Mouse (Mus musculus) erythroblast, embryonic 14.5 days (primary cell): ENCODE results near the gene Pds5a. TPM values are rescaled to one million over a fixed set of nuclear protein-coding genes. Genes with fewer than 3 reads are reported as not detected.
"Not testable (repeated sequence)": the region's sequence is repeated elsewhere in the genome, so short reads cannot be mapped to it uniquely, and the experiment has no call there.

Experiments
- H3K27me3 ChIP-seq: 2 replicates; pipeline ENCODE4 v1.6.1; 2012; ENCODE audit warnings: inconsistent platforms; ENCODE audit not compliant: control insufficient read depth
- H3K36me3 ChIP-seq: 2 replicates; pipeline ENCODE4 v1.6.1; 2012; ENCODE audit warnings: mild to moderate bottlenecking, inconsistent platforms; ENCODE audit not compliant: control insufficient read depth
- H3K4me1 ChIP-seq: 2 replicates; pipeline ENCODE4 v1.6.1; 2012; ENCODE audit warnings: inconsistent platforms; ENCODE audit not compliant: control insufficient read depth
- H3K4me3 ChIP-seq: replicated peaks from 2 replicates; pipeline ENCODE3; 2012; ENCODE audit warnings: moderate library complexity, mild to moderate bottlenecking, inconsistent platforms
- H3K9me3 ChIP-seq: 2 replicates; pipeline ENCODE4 v1.6.1; 2012; ENCODE audit warnings: low read length, inconsistent platforms, mixed read lengths; ENCODE audit not compliant: control insufficient read depth
- GATA1 ChIP-seq: IDR thresholded peaks from 2 replicates; pipeline ENCODE4 v1.6.1; 2012; ENCODE audit warnings: low read length, inconsistent platforms, mixed read lengths
- TAL1 ChIP-seq: IDR thresholded peaks from 3 replicates; pipeline ENCODE4 v1.6.1; 2012; ENCODE audit warnings: low read length, inconsistent platforms, mixed read lengths
- polyA plus RNA-seq: library from polyadenylated mRNA; stranded (reverse); fragments of >175 nt; gene quantifications from 2 replicates; pipeline ENCODE4 v1.2.3, GENCODE M21; 2012

The Pds5a gene
- polyA plus RNA-seq, 1 experiment, result 0.54 TPM

GRCm38 (mm10) chr5:65699146-65699545 lies 1.1 kb upstream of the Pds5a start:
- TF ChIP-seq TAL1, result no peak
- TF ChIP-seq GATA1, result no peak
- peaks cover 48% of the 10 kb centered on the region for H3K4me1 ChIP-seq
- 0 out of 2 replicates have a peak, but pooled peaks cover 5% of the 10 kb centered on the region for H3K27me3 ChIP-seq
- peak overlapping the region; percentile 96 for H3K4me3 ChIP-seq
- peaks cover 23% of the 10 kb centered on the region for H3K36me3 ChIP-seq
- H3K9me3 ChIP-seq, result no peaks in the 10 kb centered on the region

DNA sequence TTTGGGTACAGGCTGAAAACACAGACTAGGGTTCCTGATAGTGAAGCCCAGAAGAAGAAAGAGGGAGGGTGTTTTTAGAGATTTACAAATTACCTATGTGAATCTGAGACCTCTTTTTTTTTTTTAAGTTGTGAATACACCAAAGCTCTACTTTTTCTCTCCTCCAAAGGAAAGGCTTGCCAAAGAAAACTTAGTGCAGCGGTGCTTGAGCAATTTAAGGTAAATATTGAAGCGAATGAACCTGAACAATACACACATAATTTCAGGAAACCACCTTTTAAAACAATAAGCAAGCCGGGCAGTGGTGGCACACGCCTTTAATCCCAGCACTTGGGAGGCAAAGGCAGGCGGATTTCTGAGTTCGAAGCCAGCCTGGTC lies 675 bp upstream of the Pds5a start:
- peaks cover 52% of the 10 kb centered on the region for H3K4me1 ChIP-seq
- H3K4me3 ChIP-seq, result peak overlapping the region; percentile 96
- peaks cover 27% of the 10 kb centered on the region for H3K36me3 ChIP-seq
- H3K9me3 ChIP-seq, result no peaks in the 10 kb centered on the region
- TF ChIP-seq TAL1 (no peak), GATA1 (no peak)
- 0 out of 2 replicates have a peak, but pooled peaks cover 5% of the 10 kb centered on the region for H3K27me3 ChIP-seq

DNA sequence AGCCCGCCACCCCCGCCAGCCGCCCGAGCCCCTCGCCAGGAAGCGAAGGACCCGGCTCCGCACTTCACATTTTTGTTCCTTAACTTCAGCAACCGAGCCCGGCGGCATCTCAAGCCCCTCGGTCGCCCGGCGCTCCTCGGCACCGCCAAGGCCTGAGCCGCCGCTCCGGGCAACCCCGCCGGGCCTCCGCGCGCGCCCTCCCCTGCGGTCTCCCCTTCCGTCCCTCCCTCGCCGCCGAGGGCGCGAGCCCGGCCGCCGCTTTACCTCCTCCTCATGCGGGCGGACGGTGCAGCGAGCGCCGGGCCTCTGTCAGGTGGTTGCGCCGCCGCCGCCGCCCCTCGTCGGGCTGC lies 612 bp downstream of the Pds5a start:
- Histone ChIP-seq H3K4me3 (peak overlapping the region; percentile 96), H3K36me3 (peaks cover 38% of the 10 kb centered on the region), H3K9me3 (no peaks in the 10 kb centered on the region), H3K4me1 (peaks cover 44% of the 10 kb centered on the region), H3K27me3 (no peaks in the 10 kb centered on the region)
- no peak for TF ChIP-seq GATA1
- TF ChIP-seq TAL1, result no peak

- H3K4me1 ChIP-seq, result peaks cover 44% of the 10 kb centered on the region
- no peaks in the 10 kb centered on the region for H3K27me3 ChIP-seq
- TF ChIP-seq TAL1 (no peak), GATA1 (no peak)
- no peaks in the 10 kb centered on the region for H3K9me3 ChIP-seq
- peak overlapping the region; percentile 96 for H3K4me3 ChIP-seq
- peaks cover 43% of the 10 kb centered on the region for H3K36me3 ChIP-seq
Observed at GRCm38 (mm10) chr5:65696821-65697485, 1.1 kb downstream of the Pds5a start.

DNA sequence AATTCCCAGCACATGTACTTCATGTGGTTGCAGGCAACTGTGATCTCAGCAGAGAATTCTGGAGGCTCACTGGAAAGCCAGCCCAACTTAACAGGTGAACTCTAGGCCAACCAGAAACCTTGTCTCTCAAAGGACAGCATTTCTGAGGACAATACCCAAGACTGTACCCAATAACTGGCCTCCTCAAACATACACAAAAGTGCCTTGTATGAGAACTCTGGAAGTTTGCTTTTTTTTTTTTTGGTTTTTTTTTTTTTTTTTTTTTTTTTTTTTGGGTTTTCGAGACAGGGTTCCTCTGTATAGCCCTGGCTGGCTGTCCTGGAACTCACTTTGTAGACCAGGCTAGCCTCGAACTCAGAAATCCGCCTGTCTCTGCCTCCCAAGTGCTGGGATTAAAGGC lies 4.0 kb downstream of the Pds5a start:
- not testable (repeated sequence) for H3K9me3 ChIP-seq, H3K27me3 ChIP-seq, H3K4me3 ChIP-seq
- peaks cover 70% of the 10 kb centered on the region for H3K36me3 ChIP-seq
- peaks cover 38% of the 10 kb centered on the region for H3K4me1 ChIP-seq

- H3K9me3 ChIP-seq, result no peaks in the 10 kb centered on the region
- peaks cover 31% of the 10 kb centered on the region for H3K4me1 ChIP-seq
- H3K27me3 ChIP-seq, result no peaks in the 10 kb centered on the region
- H3K36me3 ChIP-seq, result peaks cover 78% of the 10 kb centered on the region
- no peak for TF ChIP-seq TAL1
- TF ChIP-seq GATA1, result no peak
- no peak overlapping the region for H3K4me3 ChIP-seq
Observed at GRCm38 (mm10) chr5:65693018-65693417, 5.1 kb downstream of the Pds5a start.

GRCm38 (mm10) chr5:65688806-65689205 lies 9.3 kb downstream of the Pds5a start:
- Histone ChIP-seq H3K27me3 (no peaks in the 10 kb centered on the region), H3K4me1 (peaks cover 9% of the 10 kb centered on the region), H3K9me3 (no peaks in the 10 kb centered on the region), H3K4me3 (no peak overlapping the region), H3K36me3 (peaks cover 83% of the 10 kb centered on the region)
- no peak for TF ChIP-seq TAL1
- TF ChIP-seq GATA1, result no peak

- Histone ChIP-seq H3K36me3 (peaks cover 75% of the 10 kb centered on the region), H3K27me3 (no peaks in the 10 kb centered on the region), H3K4me3 (no peak overlapping the region), H3K4me1 (peaks cover 6% of the 10 kb centered on the region), H3K9me3 (no peaks in the 10 kb centered on the region)
- TF ChIP-seq GATA1 (no peak), TAL1 (no peak)
Observed at GRCm38 (mm10) chr5:65686806-65687205, 11.3 kb downstream of the Pds5a start.

GRCm38 (mm10) chr5:65678826-65679225 lies 19.2 kb downstream of the Pds5a start:
- Histone ChIP-seq H3K4me3 (no peak overlapping the region), H3K4me1 (peaks cover 2% of the 10 kb centered on the region; the same call in 1 of the 2 replicates), H3K36me3 (peaks cover 66% of the 10 kb centered on the region), H3K27me3 (no peaks in the 10 kb centered on the region), H3K9me3 (no peaks in the 10 kb centered on the region)
- TF ChIP-seq GATA1 (no peak), TAL1 (no peak)

GRCm38 (mm10) chr5:65672162-65672561 lies 25.9 kb downstream of the Pds5a start:
- Histone ChIP-seq H3K4me1 (peaks cover 15% of the 10 kb centered on the region), H3K36me3 (peaks cover 57% of the 10 kb centered on the region)

More at GRCm38 (mm10) chr5:65672162-65672561, 25.9 kb downstream of the Pds5a start:
- no peak for TF ChIP-seq GATA1
- no peak for TF ChIP-seq TAL1
- Histone ChIP-seq H3K27me3 (no peaks in the 10 kb centered on the region), H3K4me3 (no peak overlapping the region), H3K9me3 (no peaks in the 10 kb centered on the region)
